Mouse (Mus musculus) midbrain, embryonic 12.5 days (tissue): ENCODE data around the gene Sp110. TPM values are rescaled to one million over a fixed set of nuclear protein-coding genes. Genes with fewer than 3 reads are reported as not detected.

Experiments
- polyA plus RNA-seq: library from polyadenylated mRNA; unstranded; fragments of >200 nt; fragmentation: Nextera tagmentation; extraction: Ambion mirVana; gene quantifications from 2 replicates; pipeline ENCODE4 v1.2.1, GENCODE M21; 2016

Gene Sp110
- polyA plus RNA-seq, 1 experiment from 2014 or later, result 1.4 TPM

Other genes starting within 250 kb of the Sp110 start
- gene G530012D18Rik, start 23.1 kb downstream of the Sp110 start, polyA plus RNA-seq, result not detected in 2 replicates
- 0.72 and 0.92 TPM in 2 replicates for gene Sp140, start 1.6 kb upstream of the Sp110 start, polyA plus RNA-seq
- gene Sp100, start 51.2 kb upstream of the Sp110 start, polyA plus RNA-seq, result 0.50 and 0.92 TPM in 2 replicates
- 0.72 and 1.1 TPM in 2 replicates for gene A630001G21Rik, start 179.8 kb upstream of the Sp110 start, polyA plus RNA-seq
- gene Cab39, start 194.6 kb upstream of the Sp110 start, polyA plus RNA-seq, result 69.2 and 79.9 TPM in 2 replicates